Mouse (Mus musculus): ENCODE results near the gene Zfp106. TPM values are rescaled to one million over a fixed set of nuclear protein-coding genes. Genes with fewer than 3 reads are reported as not detected.

Gene Zfp106
- polyA plus RNA-seq, 1 experiment from 2014 or later: 101 TPM

- in situ Hi-C loops (cut with MboI; ENCODE audit: low pct_unique_long_range_greater_than_20kb): no loop called here
- no peak for DNase-seq (ENCODE audit: low read depth, low spot score)
- no peak for ATAC-seq
- TF ChIP-seq CTCF (IDR thresholded peaks at IDR 0.05): no peak
- CTCF ChIA-PET: interaction anchor here (1.6 to 1.7 kb wide), 2 partner anchors 9 to 12 kb away, joined by 5 to 8 read pairs; no protein-coding TSS in a partner anchor
- no peaks in the 10 kb centered on the region for H3K27me3 ChIP-seq
- POLR2A ChIA-PET: interaction anchor here (0.7 kb wide), 1 partner anchor 10 kb away, joined by 3 read pairs; no protein-coding TSS in a partner anchor
Observed at GRCm38 (mm10) chr2:120556868-120557267, 6.8 kb downstream of the Zfp106 start.

- CTCF ChIA-PET: interaction anchor here (1.0 to 2.0 kb wide), 5 partner anchors 8 to 68 kb away, joined by 3 to 5 read pairs (median 3); no protein-coding TSS in a partner anchor
- no peak for TF ChIP-seq CTCF (IDR thresholded peaks at IDR 0.05)
- ATAC-seq (no peak), DNase-seq (ENCODE audit: low read depth, low spot score) (no peak)
- in situ Hi-C loops (cut with MboI; ENCODE audit: low pct_unique_long_range_greater_than_20kb): no loop called here
- POLR2A ChIA-PET: interaction anchor here (1.3 kb wide), 1 partner anchor 13 kb away, joined by 4 read pairs; no protein-coding TSS in a partner anchor
- no peaks in the 10 kb centered on the region for H3K27me3 ChIP-seq
Observed at GRCm38 (mm10) chr2:120544732-120545131, 18.9 kb downstream of the Zfp106 start.

- ChIA-PET POLR2A (no interaction called here), CTCF (interaction anchor here (0.7 kb wide), 1 partner anchor 131 kb away, joined by 3 read pairs; no protein-coding TSS in a partner anchor)
- H3K27me3 ChIP-seq: no peaks in the 10 kb centered on the region
- no peak for ATAC-seq
- TF ChIP-seq CTCF (IDR thresholded peaks at IDR 0.05): no peak
- in situ Hi-C loops (cut with MboI; ENCODE audit: low pct_unique_long_range_greater_than_20kb): no loop called here
- no peak for DNase-seq (ENCODE audit: low read depth, low spot score)
Observed at GRCm38 (mm10) chr2:120539778-120540208, 23.9 kb downstream of the Zfp106 start.

GRCm38 (mm10) chr2:120539333-120539732, 24.3 kb downstream of the Zfp106 start:
- H3K27me3 ChIP-seq: no peaks in the 10 kb centered on the region
- ChIA-PET POLR2A (no interaction called here), CTCF (interaction anchor here (1.0 kb wide), 1 partner anchor 24 kb away, joined by 3 read pairs; no protein-coding TSS in a partner anchor)
- DNase-seq (ENCODE audit: low read depth, low spot score): no peak
- no peak for TF ChIP-seq CTCF (IDR thresholded peaks at IDR 0.05)
- no peak for ATAC-seq
- in situ Hi-C loops (cut with MboI; ENCODE audit: low pct_unique_long_range_greater_than_20kb): no loop called here

- in situ Hi-C loops (cut with MboI; ENCODE audit: low pct_unique_long_range_greater_than_20kb): no loop called here
- ChIA-PET POLR2A (no interaction called here), CTCF (no interaction called here)
- no peak for ATAC-seq
- DNase-seq (ENCODE audit: low read depth, low spot score): no peak
- TF ChIP-seq CTCF (IDR thresholded peaks at IDR 0.05): no peak
- H3K27me3 ChIP-seq: no peaks in the 10 kb centered on the region
Observed at GRCm38 (mm10) chr2:120531223-120531622, 32.4 kb downstream of the Zfp106 start.

GRCm38 (mm10) chr2:120529531-120529930, 34.1 kb downstream of the Zfp106 start:
- ChIA-PET CTCF (interaction anchor here (0.7 kb wide), 1 partner anchor 15 kb away, joined by 3 read pairs; no protein-coding TSS in a partner anchor), POLR2A (no interaction called here)
- in situ Hi-C loops (cut with MboI; ENCODE audit: low pct_unique_long_range_greater_than_20kb): no loop called here
- DNase-seq (ENCODE audit: low read depth, low spot score): no peak
- no peaks in the 10 kb centered on the region for H3K27me3 ChIP-seq
- no peak for TF ChIP-seq CTCF (IDR thresholded peaks at IDR 0.05)
- ATAC-seq: no peak

GRCm38 (mm10) chr2:120526771-120527170, 36.9 kb downstream of the Zfp106 start:
- no peak for TF ChIP-seq CTCF (IDR thresholded peaks at IDR 0.05)
- no peaks in the 10 kb centered on the region for H3K27me3 ChIP-seq
- ChIA-PET POLR2A (no interaction called here), CTCF (no interaction called here)
- ATAC-seq (no peak), DNase-seq (ENCODE audit: low read depth, low spot score) (no peak)
- in situ Hi-C loops (cut with MboI; ENCODE audit: low pct_unique_long_range_greater_than_20kb): no loop called here

GRCm38 (mm10) chr2:120518547-120519210, 45.0 kb downstream of the Zfp106 start:
- DNase-seq (ENCODE audit: low read depth, low spot score) (peak; percentile 35), ATAC-seq (no peak)
- ChIA-PET CTCF (interaction anchor here (1.4 kb wide), 1 partner anchor 40 kb away, joined by 4 read pairs; no protein-coding TSS in a partner anchor), POLR2A (no interaction called here)
- no peak for TF ChIP-seq CTCF (IDR thresholded peaks at IDR 0.05)
- in situ Hi-C loops (cut with MboI; ENCODE audit: low pct_unique_long_range_greater_than_20kb): no loop called here
- H3K27me3 ChIP-seq: no peaks in the 10 kb centered on the region

- DNase-seq (ENCODE audit: low read depth, low spot score) (no peak), ATAC-seq (no peak)
- in situ Hi-C loops (cut with MboI; ENCODE audit: low pct_unique_long_range_greater_than_20kb): no loop called here
- ChIA-PET CTCF (no interaction called here), POLR2A (no interaction called here)
- no peaks in the 10 kb centered on the region for H3K27me3 ChIP-seq
- TF ChIP-seq CTCF (IDR thresholded peaks at IDR 0.05): no peak
Observed at GRCm38 (mm10) chr2:120514181-120514580, 49.5 kb downstream of the Zfp106 start.

- no peak for DNase-seq (ENCODE audit: low read depth, low spot score)
- no peak for ATAC-seq
- POLR2A ChIA-PET: interaction anchor here (0.5 kb wide), 1 partner anchor 14 kb away, joined by 3 read pairs; no protein-coding TSS in a partner anchor
- CTCF ChIA-PET: interaction anchor here (0.9 kb wide), 1 partner anchor 224 kb away, joined by 3 read pairs; no protein-coding TSS in a partner anchor
- H3K27me3 ChIP-seq: no peaks in the 10 kb centered on the region
- in situ Hi-C loops (cut with MboI; ENCODE audit: low pct_unique_long_range_greater_than_20kb): no loop called here
- no peak for TF ChIP-seq CTCF (IDR thresholded peaks at IDR 0.05)
Observed at GRCm38 (mm10) chr2:120503992-120504391, 59.7 kb downstream of the Zfp106 start.

- POLR2A ChIA-PET: no interaction called here
- CTCF ChIA-PET: no interaction called here
- in situ Hi-C loops (cut with MboI; ENCODE audit: low pct_unique_long_range_greater_than_20kb): no loop called here
- ATAC-seq (no peak), DNase-seq (ENCODE audit: low read depth, low spot score) (no peak)
- H3K27me3 ChIP-seq: no peaks in the 10 kb centered on the region
- no peak for TF ChIP-seq CTCF (IDR thresholded peaks at IDR 0.05)
Observed at GRCm38 (mm10) chr2:120503094-120503493, 60.5 kb downstream of the Zfp106 start.
